Mouse (Mus musculus) erythroblast, embryonic 14.5 days (primary cell): ENCODE measurements around the gene Pced1b. TPM values are rescaled to one million over a fixed set of nuclear protein-coding genes. Genes with fewer than 3 reads are reported as not detected.

Source experiments
- H3K27me3 ChIP-seq: 2 replicates; pipeline ENCODE4 v1.6.1; 2012; ENCODE audit warnings: inconsistent platforms; ENCODE audit not compliant: control insufficient read depth
- H3K36me3 ChIP-seq: 2 replicates; pipeline ENCODE4 v1.6.1; 2012; ENCODE audit warnings: mild to moderate bottlenecking, inconsistent platforms; ENCODE audit not compliant: control insufficient read depth
- H3K4me1 ChIP-seq: 2 replicates; pipeline ENCODE4 v1.6.1; 2012; ENCODE audit warnings: inconsistent platforms; ENCODE audit not compliant: control insufficient read depth
- H3K4me3 ChIP-seq: replicated peaks from 2 replicates; pipeline ENCODE3; 2012; ENCODE audit warnings: moderate library complexity, mild to moderate bottlenecking, inconsistent platforms
- H3K9me3 ChIP-seq: 2 replicates; pipeline ENCODE4 v1.6.1; 2012; ENCODE audit warnings: low read length, inconsistent platforms, mixed read lengths; ENCODE audit not compliant: control insufficient read depth
- GATA1 ChIP-seq: IDR thresholded peaks from 2 replicates; pipeline ENCODE4 v1.6.1; 2012; ENCODE audit warnings: low read length, inconsistent platforms, mixed read lengths
- TAL1 ChIP-seq: IDR thresholded peaks from 3 replicates; pipeline ENCODE4 v1.6.1; 2012; ENCODE audit warnings: low read length, inconsistent platforms, mixed read lengths
- polyA plus RNA-seq: library from polyadenylated mRNA; stranded (reverse); fragments of >175 nt; gene quantifications from 2 replicates; pipeline ENCODE4 v1.2.3, GENCODE M21; 2012

Gene Pced1b
- polyA plus RNA-seq, 1 experiment: 1.2 TPM

DNA sequence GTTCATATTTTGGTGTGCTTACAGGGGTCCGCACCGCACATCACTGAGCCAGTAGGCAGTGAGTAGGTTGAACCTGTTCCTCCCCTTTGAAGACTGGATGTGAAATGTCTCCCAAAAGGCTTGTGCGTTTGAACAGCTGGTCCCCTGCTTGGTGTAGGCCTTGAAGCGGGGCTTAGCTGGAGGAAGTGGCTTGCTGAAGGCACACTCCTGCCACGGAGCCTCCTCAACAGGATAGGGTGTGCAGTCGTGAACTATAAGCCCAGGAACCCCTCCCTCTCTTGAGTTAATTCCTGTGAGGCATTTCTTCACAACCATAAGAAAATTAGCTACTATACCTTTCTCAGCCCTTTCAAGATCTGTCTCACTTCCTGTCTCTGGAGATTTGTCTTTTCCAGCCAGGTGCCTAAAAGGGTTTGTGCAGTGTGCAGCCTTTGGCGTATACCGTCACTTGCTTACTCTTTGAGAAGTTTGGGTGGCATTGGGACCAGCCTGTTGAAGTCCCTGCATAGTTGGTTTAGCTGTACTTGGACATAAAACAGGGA, 5.7 kb downstream of the Pced1b start:
- no peak for TF ChIP-seq GATA1
- no peak for TF ChIP-seq TAL1
- Histone ChIP-seq H3K9me3 (no peaks in the 10 kb centered on the region; the same call in 1 of the 2 replicates), H3K4me1 (no peaks in the 10 kb centered on the region), H3K36me3 (no peaks in the 10 kb centered on the region), H3K27me3 (peaks cover 26% of the 10 kb centered on the region), H3K4me3 (no peak overlapping the region)

DNA sequence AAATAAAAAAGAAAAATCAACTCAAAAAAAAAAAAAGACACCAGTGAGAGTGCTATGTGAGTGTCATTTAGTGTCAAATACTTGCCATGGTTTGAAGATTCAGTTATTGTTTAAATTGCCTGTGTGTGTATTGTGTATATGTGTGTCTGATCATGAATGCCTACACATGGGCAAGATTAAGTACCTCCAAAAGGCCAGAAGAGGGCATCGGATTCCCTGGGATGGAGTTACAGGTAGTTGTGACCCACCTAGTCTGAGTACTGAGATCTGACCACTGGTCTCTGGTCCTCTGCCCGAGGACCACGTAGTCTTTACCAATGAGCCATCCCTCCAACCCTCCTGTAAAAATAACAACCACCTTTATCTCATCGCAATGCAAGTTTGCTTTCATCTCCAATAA, 7.5 kb downstream of the Pced1b start:
- Histone ChIP-seq H3K36me3 (no peaks in the 10 kb centered on the region), H3K4me3 (no peak overlapping the region), H3K27me3 (peaks cover 8% of the 10 kb centered on the region), H3K9me3 (no peaks in the 10 kb centered on the region; the same call in 1 of the 2 replicates), H3K4me1 (no peaks in the 10 kb centered on the region)
- TF ChIP-seq TAL1: no peak
- TF ChIP-seq GATA1: no peak

GRCm38 (mm10) chr15:97255800-97256199, 8.9 kb downstream of the Pced1b start:
- Histone ChIP-seq H3K4me3 (no peak overlapping the region), H3K4me1 (no peaks in the 10 kb centered on the region), H3K27me3 (no peaks in the 10 kb centered on the region), H3K9me3 (no peaks in the 10 kb centered on the region; the same call in 1 of the 2 replicates), H3K36me3 (no peaks in the 10 kb centered on the region)
- no peak for TF ChIP-seq TAL1
- TF ChIP-seq GATA1: no peak

DNA sequence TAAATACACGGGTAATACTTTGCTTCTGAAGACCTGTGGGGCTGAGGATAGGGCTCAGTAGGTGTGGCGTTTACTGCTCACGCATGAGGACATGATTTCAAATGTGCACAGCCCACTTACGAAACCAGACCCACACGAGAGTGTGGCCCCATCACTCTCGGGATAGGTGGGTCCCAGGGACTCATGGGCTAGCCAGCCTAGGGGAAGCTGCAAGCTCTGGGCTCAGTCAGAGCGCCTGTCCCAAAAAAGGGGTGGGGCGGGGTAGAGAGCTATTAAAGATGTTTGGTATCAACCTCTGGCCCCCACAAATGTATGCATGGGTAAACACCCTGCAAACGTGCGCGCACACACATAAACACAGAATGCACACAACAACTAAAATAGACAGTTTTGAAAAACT, 9.5 kb downstream of the Pced1b start:
- Histone ChIP-seq H3K4me1 (no peaks in the 10 kb centered on the region), H3K9me3 (no peaks in the 10 kb centered on the region; the same call in 1 of the 2 replicates), H3K27me3 (no peaks in the 10 kb centered on the region), H3K36me3 (no peaks in the 10 kb centered on the region), H3K4me3 (no peak overlapping the region)
- no peak for TF ChIP-seq GATA1
- no peak for TF ChIP-seq TAL1

- Histone ChIP-seq H3K27me3 (no peaks in the 10 kb centered on the region), H3K4me3 (no peak overlapping the region), H3K36me3 (no peaks in the 10 kb centered on the region), H3K9me3 (no peaks in the 10 kb centered on the region; the same call in 1 of the 2 replicates), H3K4me1 (no peaks in the 10 kb centered on the region)
- no peak for TF ChIP-seq GATA1
- TF ChIP-seq TAL1: no peak
Measured at GRCm38 (mm10) chr15:97257206-97257775, 10.4 kb downstream of the Pced1b start.

DNA sequence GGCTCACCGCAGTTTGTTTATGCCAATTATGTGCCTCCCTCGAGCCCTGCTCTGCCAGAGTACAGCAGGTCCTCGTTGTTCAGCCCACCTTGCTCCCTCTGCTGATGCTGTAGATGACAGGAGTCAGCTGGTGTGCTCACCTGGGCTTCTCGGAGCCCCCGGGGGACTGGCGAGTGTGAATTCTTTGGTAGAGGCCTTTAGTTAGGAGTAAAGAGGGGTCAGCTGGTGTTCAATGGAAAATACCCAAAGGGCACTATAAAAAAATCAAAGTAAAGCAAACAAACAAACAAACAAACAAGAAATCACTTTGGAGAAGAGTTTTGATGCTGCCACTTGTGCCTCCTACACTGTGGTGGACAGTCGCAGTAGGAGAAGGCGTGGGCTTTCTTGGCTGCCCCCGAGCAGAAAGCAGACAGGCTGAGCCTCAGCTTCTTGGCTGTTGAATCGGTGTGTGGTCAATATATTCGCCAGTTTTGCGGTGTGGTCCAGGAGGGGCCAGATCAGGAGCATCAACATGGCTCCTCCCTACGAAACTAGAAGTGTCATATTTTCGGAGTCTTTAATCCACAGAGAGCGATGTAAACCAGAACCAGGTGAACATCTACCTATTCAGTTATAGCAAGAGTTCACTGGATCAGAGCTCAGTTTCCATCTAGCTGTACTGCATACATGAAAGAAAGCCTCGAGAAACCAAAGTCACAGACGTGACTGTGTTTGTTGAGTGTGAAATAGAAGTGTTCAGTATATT, 11.8 kb downstream of the Pced1b start:
- H3K4me1 ChIP-seq: no peaks in the 10 kb centered on the region
- no peaks in the 10 kb centered on the region for H3K27me3 ChIP-seq
- no peak overlapping the region for H3K4me3 ChIP-seq
- no peak for TF ChIP-seq GATA1
- TF ChIP-seq TAL1: no peak
- H3K9me3 ChIP-seq: no peaks in the 10 kb centered on the region; the same call in 1 of the 2 replicates
- H3K36me3 ChIP-seq: no peaks in the 10 kb centered on the region

GRCm38 (mm10) chr15:97259300-97259699, 12.4 kb downstream of the Pced1b start:
- no peak overlapping the region for H3K4me3 ChIP-seq
- TF ChIP-seq GATA1: no peak
- no peak for TF ChIP-seq TAL1
- H3K9me3 ChIP-seq: no peaks in the 10 kb centered on the region; the same call in 1 of the 2 replicates
- H3K4me1 ChIP-seq: no peaks in the 10 kb centered on the region
- H3K27me3 ChIP-seq: no peaks in the 10 kb centered on the region
- H3K36me3 ChIP-seq: no peaks in the 10 kb centered on the region

- no peaks in the 10 kb centered on the region; the same call in 1 of the 2 replicates for H3K9me3 ChIP-seq
- TF ChIP-seq TAL1 (no peak), GATA1 (no peak)
- no peaks in the 10 kb centered on the region for H3K4me1 ChIP-seq
- H3K27me3 ChIP-seq: no peaks in the 10 kb centered on the region
- no peak overlapping the region for H3K4me3 ChIP-seq
- H3K36me3 ChIP-seq: no peaks in the 10 kb centered on the region
Measured at GRCm38 (mm10) chr15:97259968-97260597, 13.2 kb downstream of the Pced1b start.

DNA sequence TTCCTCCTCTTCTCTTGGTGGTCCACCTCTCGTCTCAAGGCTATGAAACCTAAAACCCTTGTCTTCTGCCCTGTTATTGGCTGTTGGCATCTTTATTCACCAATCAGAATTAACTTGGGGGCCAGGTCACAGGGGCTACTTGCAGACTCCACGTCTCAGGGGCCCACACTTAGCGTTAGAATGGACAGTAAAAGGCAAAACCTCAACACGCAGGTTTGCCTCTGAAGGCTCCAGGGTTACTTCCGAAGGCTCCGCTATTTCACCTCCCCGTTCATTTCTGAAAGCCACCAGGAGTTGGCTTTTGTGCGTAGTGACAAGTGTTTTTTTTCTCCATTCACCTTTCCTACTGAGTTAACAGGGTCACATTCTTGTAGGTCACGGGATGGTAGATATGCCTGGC, 15.3 kb downstream of the Pced1b start:
- no peaks in the 10 kb centered on the region for H3K4me1 ChIP-seq
- H3K9me3 ChIP-seq: no peaks in the 10 kb centered on the region
- H3K27me3 ChIP-seq: no peaks in the 10 kb centered on the region
- no peak overlapping the region for H3K4me3 ChIP-seq
- no peaks in the 10 kb centered on the region for H3K36me3 ChIP-seq
- TF ChIP-seq GATA1 (no peak), TAL1 (no peak)
